Mouse (Mus musculus): ENCODE data around the gene Ndst2.
"Not testable (repeated sequence)": the region's sequence is repeated elsewhere in the genome, so short reads cannot be mapped to it uniquely, and the experiment has no call there.

Ndst2 gene

DNA sequence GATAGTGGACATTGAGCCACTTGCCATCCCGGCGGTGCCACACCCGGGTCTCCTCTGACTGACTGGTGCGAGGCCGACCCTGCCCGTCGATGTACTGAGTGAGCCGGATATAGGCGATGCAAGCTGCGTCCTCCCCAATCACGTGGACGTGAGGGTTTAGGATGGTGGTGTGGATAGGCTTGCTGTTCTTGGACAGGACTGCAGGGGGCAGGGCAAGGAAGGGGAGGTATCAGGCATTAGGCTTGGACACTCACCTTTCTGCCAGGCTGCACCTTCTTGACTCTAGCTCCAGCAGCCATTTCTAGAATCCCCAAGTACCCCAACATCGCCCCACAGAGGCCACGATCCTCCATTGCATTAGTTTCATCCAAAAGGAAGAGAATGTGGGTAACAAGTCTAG is 2.9 kb upstream of the Ndst2 start:
- DNase-seq (ENCODE audit: low spot score), result peak; percentile 22

DNA sequence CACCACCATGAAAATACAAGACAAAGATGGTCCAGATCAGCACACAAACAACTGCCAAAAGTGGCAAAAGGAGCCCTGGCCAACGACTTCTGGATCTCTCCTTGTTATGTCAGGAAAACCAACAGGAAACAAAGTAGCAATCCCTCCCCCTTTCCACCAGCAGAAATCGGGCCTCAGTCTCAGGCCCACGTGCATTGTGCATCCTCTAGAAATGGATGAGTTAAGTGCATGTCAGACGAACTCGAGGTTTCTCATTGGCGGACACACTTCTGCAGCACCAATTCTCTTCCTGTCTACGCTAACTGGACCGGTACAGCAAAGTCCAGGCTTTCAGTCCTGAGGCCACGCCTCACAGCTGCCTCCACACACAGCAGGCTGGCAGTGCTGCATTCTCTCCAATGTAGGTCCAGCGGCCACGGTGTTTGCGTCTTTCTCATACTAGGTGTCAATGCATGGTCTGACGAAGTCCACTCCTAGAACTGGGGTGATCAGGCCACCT is 1.6 kb upstream of the Ndst2 start:
- no peak for DNase-seq (ENCODE audit: low spot score)

DNA sequence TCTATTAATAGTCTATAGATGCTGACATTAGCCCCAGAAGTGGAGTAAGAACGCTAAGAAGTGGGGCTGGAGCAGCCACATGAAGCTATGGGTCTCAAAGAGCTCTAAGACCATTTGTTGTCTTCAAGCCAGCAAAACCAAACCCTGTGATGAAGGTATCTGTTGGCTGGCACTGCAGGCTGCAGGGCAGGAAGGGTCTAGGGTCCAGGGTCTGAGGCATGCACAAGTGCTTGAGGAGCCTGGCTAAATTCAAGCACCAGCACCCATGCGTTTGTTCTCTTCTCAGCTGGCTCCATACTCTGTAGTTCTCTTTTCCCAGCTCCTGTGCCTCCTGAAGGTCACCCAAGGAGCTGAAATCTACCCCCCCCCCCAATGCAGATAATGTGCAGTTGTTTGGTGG is 690 bp upstream of the Ndst2 start:
- DNase-seq (ENCODE audit: low spot score), result no peak

DNA sequence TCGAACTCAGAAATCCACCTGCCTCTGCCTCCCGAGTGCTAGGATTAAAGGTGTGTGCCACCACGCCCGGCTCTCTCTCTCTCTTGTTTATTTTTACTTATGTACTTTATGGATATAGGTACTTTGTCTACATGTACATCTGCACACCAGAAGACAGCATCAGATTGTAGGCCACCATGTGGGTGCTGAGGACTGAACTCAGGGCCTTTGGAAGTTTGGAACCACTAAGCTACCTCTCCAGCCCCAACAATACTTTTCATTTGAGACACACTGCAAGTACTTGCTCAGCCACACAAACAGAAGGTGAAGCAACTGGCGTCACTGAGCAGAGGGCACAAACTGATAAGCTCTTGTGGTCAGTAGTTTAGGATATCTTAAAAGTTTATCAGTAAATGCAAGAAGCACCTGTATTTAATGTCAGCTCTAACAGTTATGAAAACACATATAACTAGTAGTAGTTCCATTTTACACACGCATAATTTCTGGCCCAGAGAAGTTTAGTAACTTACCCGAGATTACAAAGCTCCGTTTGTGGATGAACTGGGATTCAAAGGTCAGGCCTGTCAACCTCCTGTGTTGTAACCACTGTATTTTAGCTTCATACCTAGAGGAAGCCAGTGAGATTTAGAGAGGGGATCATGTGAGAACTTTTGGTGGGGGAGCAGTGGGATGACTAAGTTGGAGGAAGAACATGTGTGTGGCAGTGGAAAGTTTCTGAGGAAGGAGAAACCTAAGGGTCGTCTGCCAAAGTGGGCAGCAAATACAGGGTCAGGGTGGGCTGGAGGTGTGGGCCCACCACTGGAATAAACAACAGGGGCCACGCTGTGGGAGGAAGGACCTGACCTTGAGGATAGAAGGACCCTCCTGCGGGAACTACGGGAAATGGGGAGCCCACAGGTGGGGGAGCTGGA is 1.1 kb downstream of the Ndst2 start:
- no peak for DNase-seq (ENCODE audit: low spot score)

DNA sequence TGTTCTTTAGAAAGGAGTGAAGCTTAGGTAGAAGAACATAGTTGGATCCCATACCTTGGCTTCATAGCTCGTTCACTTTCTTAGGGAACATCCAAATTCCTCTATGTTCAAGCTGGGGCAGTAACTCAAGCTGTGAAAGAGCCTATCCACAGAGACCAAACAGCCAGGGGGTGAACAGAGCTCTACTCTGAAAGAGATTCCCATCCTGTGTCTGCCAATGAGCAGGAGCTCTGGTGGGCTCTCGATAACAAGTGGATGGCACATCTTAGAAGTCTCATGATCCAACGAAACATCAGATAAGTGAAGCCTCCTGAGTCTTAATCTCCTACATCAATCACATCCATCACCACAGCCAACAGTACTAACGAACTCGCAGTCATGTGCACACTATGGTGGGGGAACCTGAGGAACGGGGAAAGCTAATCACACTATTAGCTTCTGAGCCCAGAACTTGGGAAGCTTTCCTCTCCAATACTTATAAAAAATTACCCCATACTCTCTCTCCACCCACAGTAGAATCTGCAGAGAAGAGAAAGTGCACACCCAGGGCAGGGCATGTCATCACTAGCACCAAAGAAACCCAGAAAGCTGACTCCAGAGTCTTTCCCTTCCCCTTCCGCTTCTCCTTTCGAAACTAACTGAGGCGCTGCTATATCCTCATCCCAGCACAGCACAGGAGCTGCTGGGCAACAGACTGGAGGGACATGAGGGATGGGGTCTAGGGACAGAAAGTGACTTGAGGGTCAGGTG is 3.3 kb downstream of the Ndst2 start:
- DNase-seq (ENCODE audit: low spot score), result no peak

DNA sequence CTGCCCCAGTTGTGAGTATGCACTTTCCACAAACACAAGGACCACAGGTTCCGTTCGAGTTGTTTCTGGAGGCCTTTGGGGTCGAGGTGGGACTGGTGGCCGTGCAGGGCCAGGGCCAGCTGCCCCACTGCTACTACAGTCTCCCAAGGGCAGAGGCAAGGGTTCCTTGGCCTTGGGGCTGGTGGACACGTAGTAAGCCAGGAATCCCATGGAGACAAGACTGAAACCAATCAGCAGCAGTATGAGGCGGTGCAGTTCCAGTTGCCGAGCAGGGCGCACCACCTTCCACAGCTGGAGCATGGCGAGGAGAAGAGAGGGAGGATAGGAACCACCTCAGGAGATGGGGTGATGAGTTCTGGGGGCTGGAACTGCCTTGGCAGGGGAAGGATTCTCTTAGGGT is 4.5 kb downstream of the Ndst2 start:
- DNase-seq (ENCODE audit: low spot score), result no peak

DNA sequence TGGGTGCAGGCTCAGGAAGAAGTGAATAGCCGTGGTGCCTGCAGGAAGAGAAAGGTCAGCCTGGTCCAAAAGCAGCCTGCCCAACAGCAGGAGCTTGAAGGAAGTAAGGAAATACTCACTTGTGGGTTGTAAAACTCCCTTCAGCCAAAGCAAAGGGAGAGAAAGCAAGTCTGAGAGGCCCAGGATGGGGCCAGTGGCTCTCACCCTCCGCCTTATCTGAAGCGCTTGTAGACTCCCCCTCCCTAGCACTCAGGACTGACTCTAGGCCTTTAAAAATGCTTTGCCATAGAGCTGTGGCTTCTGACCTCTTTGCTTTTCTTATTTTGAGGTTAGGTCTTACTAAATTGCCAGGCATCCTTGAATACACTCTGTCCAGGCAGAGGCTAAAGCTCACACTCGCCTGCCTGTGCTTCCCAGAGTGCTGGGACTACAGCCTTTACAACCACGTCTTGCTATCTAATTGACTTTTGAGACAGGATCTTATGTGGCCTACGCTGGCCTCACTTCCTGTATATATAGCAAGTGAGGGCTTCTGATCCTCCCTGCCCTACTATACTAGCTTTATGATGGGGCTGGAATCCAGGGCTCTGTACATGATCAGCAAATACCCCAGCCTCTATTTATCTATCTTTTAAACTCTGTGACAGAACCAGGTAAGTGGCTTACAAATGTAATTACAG is 8.6 kb downstream of the Ndst2 start:
- DNase-seq (ENCODE audit: low spot score), result no peak

DNA sequence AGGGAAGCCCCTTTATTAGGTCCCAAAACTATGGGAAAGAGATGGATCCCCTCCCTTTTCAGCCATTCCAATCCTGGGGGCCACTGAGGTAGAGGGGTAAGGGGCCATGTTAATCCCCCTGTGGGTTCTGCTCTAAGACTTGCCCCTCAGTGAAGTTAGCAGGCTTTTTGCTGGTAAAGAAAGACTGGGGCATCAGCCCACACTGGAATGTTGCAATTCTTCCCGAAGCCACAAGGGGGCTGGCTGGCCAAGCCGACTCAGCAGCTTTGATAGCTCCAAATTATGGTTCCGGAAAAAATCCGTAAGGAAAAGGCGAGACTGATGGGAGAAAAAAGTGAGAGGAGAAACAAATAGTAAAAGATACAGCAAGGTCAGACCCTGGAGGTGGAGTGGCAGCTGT is 10.3 kb downstream of the Ndst2 start:
- DNase-seq (ENCODE audit: low spot score), result peak; percentile 38

DNA sequence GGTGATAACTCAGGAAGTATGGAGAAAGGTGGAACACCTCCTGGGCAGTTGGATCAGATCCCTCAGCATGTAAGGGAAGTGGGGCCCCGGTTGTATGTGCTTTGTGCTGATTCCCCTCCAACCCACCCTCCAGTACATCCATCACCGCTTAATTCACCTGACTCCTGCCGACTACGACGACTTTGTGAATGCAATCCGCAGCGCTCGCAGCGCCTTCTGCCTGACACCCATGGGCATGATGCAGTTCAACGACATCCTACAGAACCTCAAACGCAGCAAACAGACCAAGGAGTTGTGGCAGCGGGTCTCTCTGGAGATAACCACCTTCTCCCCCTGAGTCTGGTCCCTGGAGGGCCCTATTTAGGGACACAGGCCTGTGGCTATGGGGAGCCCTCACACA is 11.4 kb downstream of the Ndst2 start:
- DNase-seq (ENCODE audit: low spot score), result no peak

DNA sequence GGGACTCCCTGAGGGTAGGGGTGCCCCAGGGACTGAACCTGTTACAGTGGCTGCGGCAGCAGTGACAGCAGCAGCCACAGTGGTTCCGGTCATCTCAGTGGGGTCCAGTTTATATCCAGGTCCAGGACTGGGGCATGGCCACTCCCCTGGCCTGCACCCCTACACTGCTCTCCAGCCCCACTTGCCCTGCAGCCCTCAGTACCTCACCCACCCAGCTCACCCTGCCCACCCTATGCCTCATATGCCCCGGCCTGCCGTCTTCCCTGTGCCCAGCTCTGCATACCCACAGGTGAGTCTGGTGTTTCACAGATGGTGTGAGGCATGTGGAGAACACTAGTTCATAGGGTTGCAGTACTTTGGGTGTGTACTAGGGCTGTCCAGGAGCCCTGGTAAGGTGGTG is 13.0 kb downstream of the Ndst2 start:
- no peak for DNase-seq (ENCODE audit: low spot score)

DNA sequence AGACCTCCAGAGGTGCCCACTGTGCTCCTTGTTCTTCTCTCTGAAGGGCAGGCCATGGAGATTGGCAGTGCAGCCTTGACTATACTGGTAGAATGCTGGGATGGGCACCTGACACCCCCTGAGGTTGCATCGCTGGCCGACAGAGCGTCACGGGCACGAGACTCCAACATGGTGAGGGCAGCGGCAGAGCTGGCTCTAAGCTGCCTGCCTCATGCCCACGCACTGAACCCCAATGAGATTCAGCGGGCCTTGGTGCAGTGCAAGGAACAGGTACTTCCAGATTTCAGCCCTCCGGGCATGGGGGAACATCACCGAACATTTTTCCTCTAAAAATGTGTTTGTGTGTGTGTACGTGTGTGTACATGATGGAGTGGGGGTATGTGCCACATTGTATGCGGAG is 14.6 kb downstream of the Ndst2 start:
- DNase-seq (ENCODE audit: low spot score), result no peak

DNA sequence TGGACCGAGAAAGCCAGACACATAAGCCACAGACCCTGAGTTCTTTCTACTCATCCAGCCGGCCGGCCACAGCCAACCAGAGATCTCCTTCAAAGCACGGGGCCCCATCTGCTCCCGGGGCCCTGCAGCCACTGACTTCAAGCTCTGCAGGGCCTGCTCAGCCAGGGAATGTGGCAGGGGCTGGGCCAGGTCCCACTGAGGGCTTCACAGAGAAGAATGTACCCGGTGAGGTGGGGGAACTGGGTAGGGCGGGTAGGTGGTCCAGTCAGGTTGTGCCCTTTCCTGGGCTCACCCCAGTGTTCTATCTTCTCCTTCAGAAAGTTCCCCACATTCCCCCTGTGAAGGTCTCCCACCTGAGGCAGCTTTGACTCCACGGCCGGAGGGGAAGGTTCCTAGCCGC is 15.9 kb downstream of the Ndst2 start:
- no peak for DNase-seq (ENCODE audit: low spot score)

DNA sequence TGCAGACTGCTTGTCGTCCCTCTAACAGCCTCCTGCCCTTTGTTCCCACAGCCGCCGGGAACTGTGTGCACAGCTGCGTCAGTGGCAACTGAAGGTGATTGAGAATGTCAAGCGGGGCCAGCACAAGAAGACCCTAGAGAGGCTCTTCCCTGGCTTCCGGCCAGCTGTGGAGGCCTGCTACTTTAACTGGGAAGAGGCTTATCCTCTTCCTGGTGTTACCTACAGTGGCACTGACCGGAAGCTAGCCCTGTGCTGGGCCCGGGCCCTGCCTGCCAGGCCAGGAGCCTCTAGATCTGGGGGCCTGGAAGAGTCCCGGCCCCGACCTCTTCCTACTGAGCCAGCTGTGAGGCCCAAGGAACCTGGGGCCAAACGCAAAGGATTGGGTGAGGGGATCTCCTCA is 20.5 kb downstream of the Ndst2 start:
- DNase-seq (ENCODE audit: low spot score), result no peak

DNA sequence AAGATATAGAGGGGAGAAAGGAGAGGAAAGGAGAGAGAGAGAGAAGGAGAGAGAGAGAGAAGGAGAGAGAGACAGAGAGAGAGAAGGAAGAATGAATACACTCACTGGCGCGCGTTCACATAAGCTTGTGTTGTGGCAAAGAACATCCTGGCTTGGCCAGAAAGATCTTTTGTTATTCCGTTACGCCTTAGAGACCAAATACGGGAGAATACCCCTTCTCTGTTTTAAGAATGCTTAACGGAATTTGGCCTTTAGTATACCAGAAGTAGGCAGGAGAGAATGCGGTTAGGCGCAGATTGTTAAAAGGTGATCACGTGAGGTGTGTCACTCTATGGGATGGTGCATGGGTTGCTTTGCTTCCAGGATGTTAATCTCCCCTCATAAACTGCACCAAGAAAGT is 26.1 kb downstream of the Ndst2 start:
- DNase-seq (ENCODE audit: low spot score), result peak; percentile 62

DNA sequence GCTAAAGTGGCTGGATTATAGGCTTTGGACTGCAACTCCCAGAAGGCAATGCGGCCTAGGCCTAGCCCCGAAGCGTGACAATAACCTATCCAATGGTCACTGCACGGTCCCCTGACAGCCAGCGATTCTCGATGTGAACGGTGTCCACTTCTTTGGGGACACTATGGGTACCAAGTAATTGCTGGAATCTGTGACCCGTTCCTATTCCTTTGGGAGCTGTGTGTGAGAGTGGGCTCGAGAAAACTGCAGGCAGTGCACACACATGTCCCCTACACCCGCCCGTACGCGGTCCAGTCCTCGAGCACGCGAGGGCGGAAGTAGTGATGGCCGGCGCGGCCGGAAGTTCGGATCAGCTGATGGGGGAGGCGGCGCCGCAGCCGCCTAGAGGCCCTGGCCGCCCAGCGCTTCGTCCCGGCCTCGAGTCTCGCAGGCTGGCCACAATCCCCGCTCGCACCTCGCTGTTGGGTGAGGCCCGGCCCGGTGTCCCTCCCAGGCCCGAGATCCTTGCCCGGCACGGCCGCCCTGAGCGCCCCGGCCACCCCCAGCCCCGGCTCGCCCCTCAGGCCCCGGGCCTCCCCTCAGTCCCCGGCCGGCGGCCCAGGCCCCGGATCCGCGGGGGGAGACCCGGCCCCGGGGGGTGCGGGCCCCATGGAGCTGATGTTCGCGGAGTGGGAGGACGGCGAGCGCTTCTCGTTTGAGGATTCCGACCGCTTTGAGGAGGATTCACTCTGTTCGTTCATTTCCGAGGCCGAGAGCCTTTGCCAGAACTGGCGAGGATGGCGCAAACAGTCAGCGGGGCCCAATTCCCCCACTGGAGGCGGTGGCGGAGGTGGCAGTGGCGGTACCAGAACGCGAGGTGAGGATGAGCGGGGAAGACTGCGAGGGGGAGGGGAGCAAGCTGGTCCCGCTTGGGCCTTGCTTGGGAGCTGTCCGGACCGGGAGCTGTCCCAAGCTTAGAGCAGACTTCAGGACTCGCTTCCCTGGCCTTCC is 26.9 kb downstream of the Ndst2 start, which contains the start of gene Zswim8:
Gene Zswim8, plus strand, starts transcription at position 352 of the 990 bp plus-strand sequence.
- peak; percentile 62 for DNase-seq (ENCODE audit: low spot score)

DNA sequence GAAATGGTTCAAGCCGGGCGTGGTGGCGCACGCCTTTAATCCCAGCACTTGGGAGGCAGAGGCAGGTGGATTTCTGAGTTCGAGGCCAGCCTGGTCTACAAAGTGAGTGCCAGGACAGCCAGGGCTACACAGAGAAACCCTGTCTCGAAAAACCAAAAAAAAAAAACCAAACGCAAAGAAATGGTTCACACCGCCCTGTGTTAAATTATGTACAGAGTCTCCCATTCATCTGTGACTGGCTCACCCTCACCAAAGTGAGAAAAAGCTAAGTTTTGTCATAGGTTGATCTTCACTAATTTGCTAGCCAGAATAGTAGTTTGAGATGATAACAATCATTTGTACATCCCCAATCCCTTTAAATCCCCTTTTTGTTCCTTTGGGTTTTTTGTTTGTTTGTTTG is 30.9 kb downstream of the Ndst2 start:
- not testable (repeated sequence) for DNase-seq (ENCODE audit: low spot score)

DNA sequence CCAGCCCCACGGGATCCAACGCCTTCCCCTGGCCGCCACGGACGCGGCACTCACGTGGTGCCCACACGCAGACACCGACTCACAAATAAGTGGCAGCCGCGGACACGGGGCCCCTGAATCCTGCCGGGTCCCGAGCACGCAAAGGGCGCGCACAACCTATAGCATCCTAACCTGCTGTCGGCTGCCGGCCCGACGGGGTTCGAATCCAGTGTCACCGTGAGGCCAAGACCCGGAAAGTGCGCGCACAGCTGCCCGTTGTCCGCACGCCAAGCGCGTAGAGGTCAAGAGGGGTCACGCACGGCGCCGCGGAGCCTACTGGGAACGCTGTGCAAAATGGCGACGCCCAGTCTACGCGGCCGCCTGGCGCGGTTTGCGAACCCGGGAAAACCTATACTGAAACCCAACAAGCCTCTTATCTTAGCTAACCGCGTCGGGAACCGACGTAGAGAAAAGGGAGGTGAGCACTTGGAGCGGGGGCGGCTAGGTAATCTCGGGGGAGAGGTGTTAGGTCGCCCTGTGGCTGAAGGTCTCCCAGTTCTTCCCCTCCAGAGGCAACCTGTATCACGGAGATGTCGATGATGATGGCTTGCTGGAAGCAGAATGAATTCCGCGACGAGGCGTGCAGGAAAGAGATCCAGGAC is 31.5 kb downstream of the Ndst2 start, which contains the start of gene Chchd1:
Gene Chchd1, plus strand, starts transcription at position 266 of the 641 bp plus-strand sequence.
- peak; percentile 73 for DNase-seq (ENCODE audit: low spot score)

DNA sequence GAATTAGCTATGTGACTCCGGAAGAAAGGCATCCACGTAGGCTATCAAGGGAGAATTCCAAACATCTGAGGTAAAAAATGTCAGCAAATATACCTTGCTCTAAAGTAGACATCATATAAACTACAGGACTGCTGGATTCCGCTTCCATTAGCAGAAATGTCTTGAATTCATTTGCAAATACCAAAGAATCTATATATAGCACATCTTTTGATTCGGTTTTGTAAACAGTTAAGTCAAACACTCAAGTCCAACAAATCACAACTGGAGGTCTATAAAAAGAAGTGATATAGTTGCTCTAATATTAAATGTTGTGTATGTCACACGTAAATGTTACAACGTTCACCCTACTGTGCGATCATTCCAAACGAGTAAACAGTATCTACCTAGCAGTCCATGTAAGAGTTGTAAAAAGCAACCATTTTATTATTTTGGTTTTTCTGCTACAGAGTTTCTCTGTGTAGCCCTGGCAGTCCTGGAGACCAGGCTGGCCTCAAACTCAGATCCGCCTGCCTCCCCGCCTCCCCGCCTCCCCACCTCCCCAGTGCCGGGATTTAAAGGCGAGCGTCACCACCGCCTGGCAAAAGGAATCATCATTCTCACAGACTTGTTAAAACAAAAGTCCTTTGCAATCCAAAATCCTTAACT is 32.1 kb downstream of the Ndst2 start:
- DNase-seq (ENCODE audit: low spot score), result no peak

DNA sequence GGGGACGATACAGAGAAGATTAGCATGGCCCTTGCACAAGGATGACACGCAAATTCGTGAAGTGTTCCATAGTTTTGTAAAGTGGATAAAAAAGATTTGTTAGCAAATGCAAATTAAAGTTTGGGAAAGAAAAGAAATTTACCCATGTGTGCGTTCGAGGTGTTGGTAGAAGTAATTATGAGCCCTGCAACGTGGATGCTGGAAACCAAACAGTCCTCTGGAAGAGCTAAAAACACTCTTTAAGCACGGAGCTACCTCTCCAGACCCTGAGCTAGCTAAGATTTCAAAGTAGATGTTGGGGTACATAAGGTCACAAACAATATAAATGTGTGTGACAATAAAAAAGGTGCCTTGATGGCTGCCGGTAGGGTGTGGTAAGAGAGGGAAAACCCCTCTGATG is 32.8 kb downstream of the Ndst2 start:
- no peak for DNase-seq (ENCODE audit: low spot score)

DNA sequence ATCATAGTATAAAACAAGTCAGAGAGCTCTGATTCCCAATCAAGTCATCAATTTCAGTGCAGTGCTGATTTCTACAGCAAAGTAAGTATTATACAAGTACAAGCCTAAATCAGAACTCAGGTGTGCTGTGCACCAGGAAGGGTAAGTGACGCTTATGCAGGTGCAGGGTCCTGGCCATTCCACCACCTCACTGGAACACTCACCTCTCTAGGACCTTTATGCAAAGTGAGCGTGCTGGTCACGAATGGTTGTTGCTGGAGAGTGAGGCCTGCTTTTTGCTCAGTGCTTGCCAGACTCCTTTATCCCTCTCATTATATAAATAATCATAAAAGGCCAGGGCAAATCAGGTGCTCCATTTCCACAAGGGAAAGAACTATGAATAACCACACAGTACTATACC is 34.0 kb downstream of the Ndst2 start:
- DNase-seq (ENCODE audit: low spot score), result no peak
